Mouse (Mus musculus) forebrain, postnatal 0 days (tissue): ENCODE results near the gene Tmem114. TPM values are rescaled to one million over a fixed set of nuclear protein-coding genes. Genes with fewer than 3 reads are reported as not detected.

ENCODE experiments used
- ATAC-seq: fragments of 200-750 bp; cut with Nextera tagmentation; 2 replicates; pipeline ENCODE4 v1.8.0; 2017; ENCODE audit warnings: mild to moderate bottlenecking, moderate library complexity
- DNase-seq: peaks from one replicate; pipeline ENCODE4 v3.0.0-alpha.2; 2015
- H3K27ac ChIP-seq: fragments of 300-500 bp; sonication (generic); 2 replicates; pipeline ENCODE4 v1.5.1; 2014; ENCODE audit warnings: low read depth, mild to moderate bottlenecking, antibody characterized with exemption, low read length, moderate library complexity, mixed read lengths
- H3K27me3 ChIP-seq: fragments of 300-500 bp; sonication (generic); 2 replicates; pipeline ENCODE4 v1.6.1; 2014; ENCODE audit warnings: mild to moderate bottlenecking, low read length, mixed read lengths; ENCODE audit not compliant: insufficient read depth
- H3K36me3 ChIP-seq: fragments of 300-500 bp; sonication (generic); 2 replicates; pipeline ENCODE4 v1.6.1; 2014; ENCODE audit warnings: mild to moderate bottlenecking, moderate library complexity; ENCODE audit not compliant: insufficient read depth
- H3K4me1 ChIP-seq: fragments of 300-500 bp; sonication (generic); 2 replicates; pipeline ENCODE4 v1.6.1; 2014; ENCODE audit warnings: antibody characterized with exemption; ENCODE audit not compliant: insufficient read depth
- H3K4me2 ChIP-seq: fragments of 300-500 bp; sonication (generic); 2 replicates; pipeline ENCODE4 v1.6.1; 2014; ENCODE audit warnings: low read depth, mild to moderate bottlenecking, moderate library complexity
- H3K4me3 ChIP-seq: fragments of 300-500 bp; sonication (generic); 2 replicates; pipeline ENCODE4 v1.5.1; 2014; ENCODE audit warnings: low read depth, low read length, mixed read lengths
- H3K9ac ChIP-seq: fragments of 300-500 bp; sonication (generic); 2 replicates; pipeline ENCODE4 v1.6.1; 2014; ENCODE audit warnings: mild to moderate bottlenecking
- H3K9me3 ChIP-seq: fragments of 300-500 bp; sonication (generic); 2 replicates; pipeline ENCODE4 v1.6.1; 2016; ENCODE audit warnings: low read length
- CTCF ChIP-seq: sonication (generic); IDR thresholded peaks from 2 replicates; pipeline ENCODE4 v1.5.1; 2016; ENCODE audit warnings: antibody characterized with exemption, control low read depth, low read depth
- WGBS: fragments of 180-500 bp; shearing (Covaris S2); extraction: QIAGEN DNeasy Blood & Tissue Kit; methylation state at CpG from one replicate; pipeline ENCODE4 v1.1.7; 2014; 5-methylcytosine and 5-hydroxymethylcytosine counted together
- polyA plus RNA-seq: library from polyadenylated mRNA; unstranded; fragments of >200 nt; fragmentation: Nextera tagmentation; extraction: Ambion mirVana; gene quantifications from 2 replicates; pipeline ENCODE4 v1.2.1, GENCODE M21; 2015
- total RNA-seq: library from RNA; depleted of rRNA; stranded (reverse); fragments of >200 nt; gene quantifications from 2 replicates; pipeline ENCODE4 v1.2.3, GENCODE M21; 2014; rRNA removed

Gene Tmem114
- total RNA-seq, result 0.92 TPM in 1 of 2 replicates, not detected in the other
- 0.36 and 0.88 TPM in 2 replicates for polyA plus RNA-seq

DNA sequence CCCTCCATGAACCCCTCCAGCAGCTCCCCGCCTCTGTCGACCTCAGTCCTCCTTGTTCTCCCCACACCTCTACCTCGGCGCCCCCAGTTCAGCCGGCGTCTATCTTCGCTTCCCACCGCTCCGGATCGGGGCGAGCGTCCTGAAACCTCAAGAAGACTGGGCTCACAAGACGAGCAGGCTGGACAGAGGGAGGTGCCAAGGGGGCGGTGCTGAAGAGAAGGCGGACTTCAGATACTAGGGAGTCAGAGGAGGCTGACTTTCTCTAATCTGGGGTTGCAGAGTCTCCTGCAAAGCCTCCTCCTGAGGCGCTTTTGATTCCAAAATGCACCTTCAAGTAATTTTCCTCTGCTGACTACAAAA lies at the start of gene Tmem114:
Gene Tmem114, minus strand, starts transcription at position 166 of the 360 bp plus-strand sequence.
- H3K4me1 ChIP-seq, result no peaks in the 10 kb centered on the region
- H3K36me3 ChIP-seq, result no peaks in the 10 kb centered on the region
- H3K4me3 ChIP-seq, result peak within 1 kb of the TSS; percentile 32
- peaks cover 48% of the 10 kb centered on the region for H3K27me3 ChIP-seq
- H3K9me3 ChIP-seq, result no peaks in the 10 kb centered on the region
- 1% methylated on average over 16 of the region's 16 CpGs for WGBS
- DNase-seq (no peak), ATAC-seq (no peak)
- peak within 1 kb of the TSS; percentile 28; the same call in 1 of the 2 replicates for H3K9ac ChIP-seq
- no peak within 1 kb of the TSS for H3K27ac ChIP-seq
- peak within 1 kb of the TSS; percentile 57 for H3K4me2 ChIP-seq
- TF ChIP-seq CTCF, result no peak

GRCm38 (mm10) chr16:8470603-8471481 lies 45.9 kb upstream of the Tmem114 start, which contains the start of gene Mettl22:
Gene Mettl22, plus strand, starts transcription at chr16:8470788.
- Histone ChIP-seq H3K9ac (peak within 1 kb of the TSS; percentile 82), H3K27ac (peak within 1 kb of the TSS; percentile 70), H3K9me3 (no peaks in the 10 kb centered on the region), H3K4me1 (no peaks in the 10 kb centered on the region), H3K36me3 (no peaks in the 10 kb centered on the region), H3K4me3 (peak within 1 kb of the TSS; percentile 73), H3K27me3 (no peaks in the 10 kb centered on the region), H3K4me2 (peak within 1 kb of the TSS; percentile 85)
- ATAC-seq (peak; percentile 98), DNase-seq (peak; percentile 95)
- WGBS, result under 1% methylated on average over 48 of the region's 48 CpGs
- peak; percentile 38 for TF ChIP-seq CTCF

- no peak for TF ChIP-seq CTCF
- DNase-seq, result no peak
- Histone ChIP-seq H3K27ac (no peak overlapping the region), H3K4me2 (peak overlapping the region; percentile 85), H3K9ac (0 out of 2 replicates have a peak overlapping the region, but pooled peaks have one; percentile 82), H3K36me3 (no peaks in the 10 kb centered on the region), H3K9me3 (no peaks in the 10 kb centered on the region), H3K4me1 (no peaks in the 10 kb centered on the region), H3K4me3 (peak overlapping the region; percentile 73), H3K27me3 (no peaks in the 10 kb centered on the region)
- ATAC-seq, result peak; percentile 47
- 72% methylated on average over 2 of the region's 2 CpGs for WGBS
Measured at GRCm38 (mm10) chr16:8470132-8470531, 45.2 kb upstream of the Tmem114 start.

GRCm38 (mm10) chr16:8459098-8459497 lies 34.2 kb upstream of the Tmem114 start:
- TF ChIP-seq CTCF, result peak; percentile 85
- Histone ChIP-seq H3K4me3 (no peak overlapping the region), H3K4me1 (no peaks in the 10 kb centered on the region), H3K27me3 (no peaks in the 10 kb centered on the region), H3K9ac (no peak overlapping the region), H3K27ac (no peak overlapping the region), H3K36me3 (no peaks in the 10 kb centered on the region), H3K9me3 (no peaks in the 10 kb centered on the region), H3K4me2 (no peak overlapping the region)
- peak; percentile 55 for DNase-seq
- WGBS, result 28% methylated on average over 6 of the region's 6 CpGs
- ATAC-seq, result no peak

DNA sequence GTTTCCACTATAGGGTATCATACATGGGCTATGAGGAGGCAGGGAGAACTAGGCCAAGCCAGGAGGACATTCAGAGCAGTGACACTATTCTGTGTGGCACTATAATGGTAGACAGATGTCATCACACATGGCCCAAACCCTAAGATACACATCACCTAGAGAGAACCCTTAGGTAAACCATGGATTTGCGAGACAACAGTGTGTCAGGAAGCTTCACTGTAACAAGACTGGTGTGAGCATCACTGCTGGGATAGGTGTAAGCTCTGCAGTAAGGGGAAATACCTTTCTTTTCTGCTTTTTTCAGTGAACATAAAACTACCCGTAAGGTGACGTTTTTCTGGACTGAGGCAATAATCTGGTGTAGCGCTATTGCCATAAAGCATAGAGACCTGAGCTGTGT lies 33.5 kb upstream of the Tmem114 start:
- H3K27ac ChIP-seq, result no peak overlapping the region
- no peak for TF ChIP-seq CTCF
- no peak overlapping the region for H3K4me3 ChIP-seq
- no peak overlapping the region for H3K9ac ChIP-seq
- no peak overlapping the region for H3K4me2 ChIP-seq
- DNase-seq (no peak), ATAC-seq (no peak)
- H3K27me3 ChIP-seq, result no peaks in the 10 kb centered on the region
- H3K36me3 ChIP-seq, result no peaks in the 10 kb centered on the region
- no peaks in the 10 kb centered on the region for H3K4me1 ChIP-seq
- WGBS, result 95% methylated on average over 4 of the region's 4 CpGs
- no peaks in the 10 kb centered on the region for H3K9me3 ChIP-seq

GRCm38 (mm10) chr16:8455221-8455620 lies 30.3 kb upstream of the Tmem114 start:
- ATAC-seq (no peak), DNase-seq (no peak)
- Histone ChIP-seq H3K9ac (no peak overlapping the region), H3K36me3 (no peaks in the 10 kb centered on the region), H3K9me3 (no peaks in the 10 kb centered on the region), H3K27ac (no peak overlapping the region), H3K4me1 (no peaks in the 10 kb centered on the region), H3K27me3 (no peaks in the 10 kb centered on the region), H3K4me3 (no peak overlapping the region), H3K4me2 (no peak overlapping the region)
- 49% methylated on average over 2 of the region's 2 CpGs for WGBS
- no peak for TF ChIP-seq CTCF

GRCm38 (mm10) chr16:8453301-8453700 lies 28.4 kb upstream of the Tmem114 start:
- H3K9me3 ChIP-seq, result no peaks in the 10 kb centered on the region
- no peak for TF ChIP-seq CTCF
- no peak overlapping the region for H3K9ac ChIP-seq
- H3K36me3 ChIP-seq, result no peaks in the 10 kb centered on the region
- H3K4me3 ChIP-seq, result no peak overlapping the region
- no peak overlapping the region for H3K4me2 ChIP-seq
- H3K4me1 ChIP-seq, result no peaks in the 10 kb centered on the region
- no peak for ATAC-seq
- DNase-seq, result no peak
- H3K27me3 ChIP-seq, result no peaks in the 10 kb centered on the region
- H3K27ac ChIP-seq, result no peak overlapping the region
- 98% methylated on average over 2 of the region's 2 CpGs for WGBS
